Mouse (Mus musculus) cerebellum, postnatal 4 days (tissue): ENCODE data around the gene Grin2c.
A peak's percentile ranks its signal among the peaks of the same experiment; 100 is the strongest.

ENCODE experiments used
- DNase-seq, 2 experiments: peaks; one replicate each; pipeline ENCODE4 v3.0.0; 2022; ENCODE audit warnings: low spot score in 2 of 2, mixed read lengths in 1 of 2

Grin2c gene

GRCm38 (mm10) chr11:115283891-115284620, 17.0 kb upstream of the Grin2c start:
- DNase-seq: no peak

- no peak for DNase-seq
Measured at GRCm38 (mm10) chr11:115283486-115283765, 16.4 kb upstream of the Grin2c start.

- no peak for DNase-seq
Measured at GRCm38 (mm10) chr11:115282723-115283485, 15.9 kb upstream of the Grin2c start.

- DNase-seq: no peak
Measured at GRCm38 (mm10) chr11:115282295-115282694, 15.3 kb upstream of the Grin2c start.

GRCm38 (mm10) chr11:115279726-115280125, 12.7 kb upstream of the Grin2c start:
- no peak for DNase-seq

- no peak for DNase-seq
Measured at GRCm38 (mm10) chr11:115278176-115278575, 11.1 kb upstream of the Grin2c start.

GRCm38 (mm10) chr11:115277604-115277975, 10.5 kb upstream of the Grin2c start:
- DNase-seq: no peak

GRCm38 (mm10) chr11:115276780-115277603, 9.9 kb upstream of the Grin2c start, which contains the start of gene Fdxr:
Gene Fdxr, minus strand, starts transcription at chr11:115277050.
- DNase-seq: peak; percentile 88 to 93

- DNase-seq: no peak
Measured at GRCm38 (mm10) chr11:115275954-115276353, 8.9 kb upstream of the Grin2c start.

GRCm38 (mm10) chr11:115275509-115275908, 8.5 kb upstream of the Grin2c start:
- no peak for DNase-seq

- no peak for DNase-seq
Measured at GRCm38 (mm10) chr11:115274771-115275170, 7.7 kb upstream of the Grin2c start.

GRCm38 (mm10) chr11:115274178-115274577, 7.1 kb upstream of the Grin2c start:
- DNase-seq: no peak

- no peak for DNase-seq
Measured at GRCm38 (mm10) chr11:115273735-115274134, 6.7 kb upstream of the Grin2c start.

- DNase-seq: no peak
Measured at GRCm38 (mm10) chr11:115272894-115273498, 6.0 kb upstream of the Grin2c start.

GRCm38 (mm10) chr11:115271481-115271880, 4.4 kb upstream of the Grin2c start:
- no peak for DNase-seq

GRCm38 (mm10) chr11:115271052-115271451, 4.0 kb upstream of the Grin2c start:
- DNase-seq: no peak

GRCm38 (mm10) chr11:115270148-115270861, 3.3 kb upstream of the Grin2c start:
- DNase-seq: peak; percentile 76 to 88

GRCm38 (mm10) chr11:115269330-115270066, 2.5 kb upstream of the Grin2c start:
- no peak for DNase-seq

- no peak for DNase-seq
Measured at GRCm38 (mm10) chr11:115267958-115268357, 915 bp upstream of the Grin2c start.

- no peak for DNase-seq
Measured at GRCm38 (mm10) chr11:115266400-115266778, 654 bp downstream of the Grin2c start.
